Mouse (Mus musculus): ENCODE measurements at regions not wholly inside any gene's neighbourhood (a gene's known extent, or its start where the extent isn't known, plus 50 kb on each side); places are given as distances from the start of the nearest gene placed in this dataset.

DNA sequence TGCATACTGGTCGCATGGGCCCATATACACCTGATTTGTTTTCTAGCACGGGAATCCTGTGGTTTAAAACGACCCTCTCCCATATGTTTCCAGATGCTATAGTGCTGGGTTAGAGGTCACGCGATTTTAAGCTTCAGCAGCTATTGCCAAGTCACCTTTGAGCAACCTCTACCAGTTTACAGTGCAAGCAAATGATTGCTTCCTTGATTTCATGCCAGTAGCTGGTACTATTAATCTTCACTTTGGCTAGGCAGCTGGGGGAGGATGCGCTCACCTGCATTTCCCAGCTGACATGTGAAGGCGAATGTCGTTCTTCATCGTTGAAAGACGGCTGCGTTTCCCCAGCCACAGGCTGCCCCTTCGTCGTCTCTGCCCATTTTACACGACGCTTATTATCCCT lies 254.2 kb downstream of the Uaca start:
- TF ChIP-seq CTCF (conservative IDR thresholded peaks at IDR 0.05; ENCODE audit: low read length) (no peak), POU5F1 (IDR thresholded peaks at IDR 0.05; ENCODE audit: borderline replicate concordance, low read length) (no peak)
